Mouse (Mus musculus) MEL (cell line): Measurements from ENCODE around the gene Ndrg4. TPM values are rescaled to one million over a fixed set of nuclear protein-coding genes. Genes with fewer than 3 reads are reported as not detected.

Experiments
- DNase-seq: peaks from one replicate; pipeline ENCODE4 v3.0.0; 2011; ENCODE audit warnings: low read depth, low spot score
- H3K27ac ChIP-seq: 2 replicates; pipeline ENCODE4 v1.5.1; 2012; ENCODE audit warnings: low read depth, mild to moderate bottlenecking, control low read depth, low read length, moderate library complexity; ENCODE audit not compliant: control insufficient read depth
- H3K27me3 ChIP-seq, 2 experiments: fragments of 150-350 bp in 1 of 2; sonication (generic) in 1 of 2; 2 replicates each; pipeline ENCODE4 v1.6.1; 2012; ENCODE audit warnings: low read length in 2 of 2, mild to moderate bottlenecking in 2 of 2, improper control_type of control experiment in 1 of 2, moderate library complexity in 1 of 2; ENCODE audit not compliant: insufficient read depth in 2 of 2, control insufficient read depth in 1 of 2
- H3K36me3 ChIP-seq, 2 experiments: 2 replicates each; pipeline ENCODE4 v1.6.1; 2012 to 2014; ENCODE audit warnings: low read length in 2 of 2, improper control_type of control experiment in 1 of 2, inconsistent platforms in 1 of 2, mild to moderate bottlenecking in 1 of 2; ENCODE audit not compliant: insufficient read depth in 2 of 2, control insufficient read depth in 1 of 2
- H3K4me1 ChIP-seq, 2 experiments: fragments of 150-350 bp in 1 of 2; sonication (generic) in 1 of 2; 2 replicates each; pipeline ENCODE4 v1.6.1; 2012; ENCODE audit warnings: low read length in 2 of 2, improper control_type of control experiment in 1 of 2, mild to moderate bottlenecking in 1 of 2; ENCODE audit not compliant: insufficient read depth in 2 of 2, control insufficient read depth in 1 of 2
- H3K4me3 ChIP-seq, 2 experiments: fragments of 150-350 bp in 1 of 2; sonication (generic) in 1 of 2; 2 replicates each; pipeline ENCODE4 v1.5.1; 2012; ENCODE audit warnings: low read depth in 2 of 2, low read length in 2 of 2, mild to moderate bottlenecking in 2 of 2, moderate library complexity in 2 of 2, control low read depth in 1 of 2, improper control_type of control experiment in 1 of 2; ENCODE audit not compliant: control insufficient read depth in 1 of 2, insufficient read depth in 1 of 2
- H3K79me2 ChIP-seq: 2 replicates; pipeline ENCODE4 v1.6.1; 2012; ENCODE audit warnings: mild to moderate bottlenecking, low read length, moderate library complexity; ENCODE audit not compliant: control insufficient read depth, poor library complexity, insufficient read depth
- H3K9ac ChIP-seq: 2 replicates; pipeline ENCODE4 v1.6.1; 2012; ENCODE audit warnings: low read depth, mild to moderate bottlenecking, control low read depth, low read length, moderate library complexity; ENCODE audit not compliant: control insufficient read depth, poor library complexity, severe bottlenecking
- H3K9me3 ChIP-seq: fragments of 150-350 bp; sonication (generic); replicated peaks from 2 replicates; pipeline ENCODE4 v1.6.1; 2012; ENCODE audit warnings: mild to moderate bottlenecking, low read length, improper control_type of control experiment, moderate library complexity; ENCODE audit not compliant: insufficient read depth
- BHLHE40 ChIP-seq: IDR thresholded peaks from 2 replicates; pipeline ENCODE4 v1.6.1; 2012; ENCODE audit warnings: low read depth, mild to moderate bottlenecking, inconsistent platforms, low read length, improper control_type of control experiment, borderline replicate concordance
- CHD2 ChIP-seq: IDR thresholded peaks from 2 replicates; pipeline ENCODE4 v1.6.1; 2011; ENCODE audit warnings: low read length, improper control_type of control experiment
- E2F4 ChIP-seq: IDR thresholded peaks from 2 replicates; pipeline ENCODE4 v1.6.1; 2011; ENCODE audit warnings: low read depth, low read length, improper control_type of control experiment, borderline replicate concordance
- ELF1 ChIP-seq: IDR thresholded peaks from 2 replicates; pipeline ENCODE4 v1.6.1; 2014; ENCODE audit warnings: low read depth, mild to moderate bottlenecking, inconsistent platforms, low read length, improper control_type of control experiment, moderate library complexity
- EP300 ChIP-seq, 2 experiments: IDR thresholded peaks; 2 replicates each; pipeline ENCODE4 v1.6.1; 2011; ENCODE audit warnings: improper control_type of control experiment in 2 of 2, low read length in 2 of 2, low read depth in 1 of 2, mild to moderate bottlenecking in 1 of 2
- ETS1 ChIP-seq: IDR thresholded peaks from 2 replicates; pipeline ENCODE4 v1.6.1; 2012; ENCODE audit warnings: low read depth, mild to moderate bottlenecking, inconsistent platforms, low read length, improper control_type of control experiment, moderate library complexity
- GABPA ChIP-seq: IDR thresholded peaks from 2 replicates; pipeline ENCODE4 v1.6.1; 2012; ENCODE audit warnings: low read depth, mild to moderate bottlenecking, inconsistent platforms, low read length, improper control_type of control experiment, moderate library complexity
- GATA1 ChIP-seq: IDR thresholded peaks from 2 replicates; pipeline ENCODE4 v1.6.1; 2011; ENCODE audit warnings: low read depth, low read length, improper control_type of control experiment
- HCFC1 ChIP-seq: IDR thresholded peaks from 2 replicates; pipeline ENCODE4 v1.6.1; 2012; ENCODE audit warnings: low read depth, mild to moderate bottlenecking, inconsistent platforms, low read length, improper control_type of control experiment, moderate library complexity
- KAT2A ChIP-seq: conservative IDR thresholded peaks from 2 replicates; pipeline ENCODE4 v1.6.1; 2012; ENCODE audit warnings: low read depth, low read length, improper control_type of control experiment, inconsistent platforms
- MAX ChIP-seq: IDR thresholded peaks from 2 replicates; pipeline ENCODE4 v1.6.1; 2011; ENCODE audit warnings: low read length, improper control_type of control experiment
- MXI1 ChIP-seq: IDR thresholded peaks from 2 replicates; pipeline ENCODE4 v1.6.1; 2011; ENCODE audit warnings: mild to moderate bottlenecking, low read depth, low read length, improper control_type of control experiment
- MYB ChIP-seq: IDR thresholded peaks from 2 replicates; pipeline ENCODE4 v1.6.1; 2011; ENCODE audit warnings: mild to moderate bottlenecking, low read depth, low read length, improper control_type of control experiment
- MYC ChIP-seq: IDR thresholded peaks from 2 replicates; pipeline ENCODE4 v1.6.1; 2011; ENCODE audit warnings: low read depth, mild to moderate bottlenecking, low read length, improper control_type of control experiment, moderate library complexity
- NELFE ChIP-seq: IDR thresholded peaks from 2 replicates; pipeline ENCODE4 v1.6.1; 2011; ENCODE audit warnings: low read depth, low read length, improper control_type of control experiment
- NRF1 ChIP-seq: IDR thresholded peaks from 2 replicates; pipeline ENCODE4 v1.6.1; 2014; ENCODE audit warnings: low read depth, mild to moderate bottlenecking, inconsistent platforms, low read length, improper control_type of control experiment, moderate library complexity; ENCODE audit not compliant: poor library complexity, insufficient read depth, severe bottlenecking
- POLR2A ChIP-seq, 2 experiments: IDR thresholded peaks; 2 replicates each; pipeline ENCODE4 v1.6.1; 2011 to 2012; ENCODE audit warnings: low read length in 2 of 2, mild to moderate bottlenecking in 2 of 2, control low read depth in 1 of 2, improper control_type of control experiment in 1 of 2, low read depth in 1 of 2, moderate library complexity in 1 of 2; ENCODE audit not compliant: control insufficient read depth in 1 of 2, insufficient read depth in 1 of 2, poor library complexity in 1 of 2
- POLR2AphosphoS2 ChIP-seq: IDR thresholded peaks from 2 replicates; pipeline ENCODE4 v1.6.1; 2011; ENCODE audit warnings: low read length, improper control_type of control experiment
- RCOR1 ChIP-seq: IDR thresholded peaks from 2 replicates; pipeline ENCODE4 v1.6.1; 2012; ENCODE audit warnings: low read depth, mild to moderate bottlenecking, inconsistent platforms, low read length, improper control_type of control experiment
- SIN3A ChIP-seq: IDR thresholded peaks from 2 replicates; pipeline ENCODE4 v1.6.1; 2012; ENCODE audit warnings: low read length, improper control_type of control experiment, inconsistent platforms
- SMC3 ChIP-seq: IDR thresholded peaks from 2 replicates; pipeline ENCODE4 v1.6.1; 2011; ENCODE audit warnings: low read depth, low read length, improper control_type of control experiment
- TBP ChIP-seq: IDR thresholded peaks from 2 replicates; pipeline ENCODE4 v1.8.0; 2011; ENCODE audit warnings: low read depth, low read length, improper control_type of control experiment
- TCF12 ChIP-seq: IDR thresholded peaks from 2 replicates; pipeline ENCODE4 v1.6.1; 2014; ENCODE audit warnings: low read depth, mild to moderate bottlenecking, inconsistent platforms, low read length, improper control_type of control experiment, moderate library complexity
- UBTF ChIP-seq: IDR thresholded peaks from 2 replicates; pipeline ENCODE4 v1.6.1; 2012; ENCODE audit warnings: low read depth, mild to moderate bottlenecking, inconsistent platforms, low read length, improper control_type of control experiment, moderate library complexity, borderline replicate concordance; ENCODE audit not compliant: insufficient read depth
- ZC3H11A ChIP-seq: IDR thresholded peaks from 2 replicates; pipeline ENCODE4 v1.6.1; 2012; ENCODE audit warnings: low read depth, mild to moderate bottlenecking, inconsistent platforms, low read length, improper control_type of control experiment
- ZKSCAN1 ChIP-seq: IDR thresholded peaks from 2 replicates; pipeline ENCODE4 v1.6.1; 2012; ENCODE audit warnings: low read depth, mild to moderate bottlenecking, inconsistent platforms, low read length, improper control_type of control experiment, moderate library complexity
- ZMIZ1 ChIP-seq: IDR thresholded peaks from 2 replicates; pipeline ENCODE4 v1.6.1; 2012; ENCODE audit warnings: low read depth, mild to moderate bottlenecking, inconsistent platforms, low read length, improper control_type of control experiment, moderate library complexity
- ZNF384 ChIP-seq: IDR thresholded peaks from 2 replicates; pipeline ENCODE4 v1.6.1; 2012; ENCODE audit warnings: low read depth, mild to moderate bottlenecking, inconsistent platforms, low read length, improper control_type of control experiment
- polyA plus RNA-seq, 2 experiments: library from polyadenylated mRNA; stranded (reverse) in 1 of 2; unstranded in 1 of 2; fragments of >175 nt in 1 of 2; fragments of >200 nt in 1 of 2; gene quantifications; 2 replicates each; pipeline versions ENCODE4 v1.2.1 to v1.2.4; 2012; ENCODE audit warnings: low replicate concordance in 2 of 2, low read depth in 1 of 2; ENCODE audit not compliant: insufficient read length in 2 of 2, insufficient read depth in 1 of 2, missing spikeins in 1 of 2
- total RNA-seq: library from RNA; depleted of rRNA; stranded (reverse); fragments of 300-350 nt; gene quantifications from 2 replicates; pipeline ENCODE4 v1.2.3, GENCODE M21; 2012

Gene Ndrg4
- total and polyA plus RNA-seq, 3 experiments: 0.15 to 0.28 TPM; not detected in 1

- TF ChIP-seq MYB (0 out of 2 replicates have a peak, but pooled peaks have one; percentile 35), NELFE (0 out of 2 replicates have a peak, but pooled peaks have one; percentile 23), POLR2A (IDR thresholded peaks at IDR 0.05; ENCODE audit: control insufficient read depth in 1 of 2, insufficient read depth in 1 of 2, low read depth in 1 of 2, low read length in 2 of 2, poor library complexity in 1 of 2) (no peak), BHLHE40 (no peak), SMC3 (peak; percentile 6; the same call in 1 of the 2 replicates), CHD2 (no peak), ZNF384 (peak; percentile 72), TBP (no peak), ZKSCAN1 (0 out of 2 replicates have a peak, but pooled peaks have one; percentile 18), ZMIZ1 (0 out of 2 replicates have a peak, but pooled peaks have one; percentile 32), UBTF (no peak), RCOR1 (peak; percentile 39), GATA1 (peak; percentile 45; the same call in 1 of the 2 replicates), E2F4 (no peak), MAX (peak; percentile 12; the same call in 1 of the 2 replicates)
Measured at GRCm38 (mm10) chr8:95714837-95715413, 38.1 kb downstream of the Ndrg4 start (continued).

- peak within 1 kb of the TSS; percentile 79 for H3K27ac ChIP-seq
- TF ChIP-seq SMC3 (no peak), HCFC1 (peak; percentile 80), POLR2A (IDR thresholded peaks at IDR 0.05; ENCODE audit: control insufficient read depth in 1 of 2, insufficient read depth in 1 of 2, low read depth in 1 of 2, low read length in 2 of 2, poor library complexity in 1 of 2) (peak; percentile 94 to 100), EP300 (IDR thresholded peaks at IDR 0.05; ENCODE audit: low read depth in 1 of 2, low read length in 2 of 2) (no peak), ZMIZ1 (peak; percentile 96), MXI1 (peak; percentile 94), POLR2AphosphoS2 (peak; percentile 84), MAX (peak; percentile 62), GABPA (no peak), SIN3A (peak; percentile 64; the same call in 1 of the 2 replicates), MYC (peak; percentile 66; the same call in 1 of the 2 replicates), ZC3H11A (no peak), TBP (peak; percentile 69), TCF12 (peak; percentile 76), NELFE (peak; percentile 94), NRF1 (peak; percentile 98), KAT2A (no peak; the same call in 1 of the 2 replicates), ETS1 (no peak; the same call in none of the 2 replicates), ELF1 (peak; percentile 82)
- peak within 1 kb of the TSS; percentile 88 for H3K9ac ChIP-seq
- H3K79me2 ChIP-seq: peaks cover 18% of the 10 kb centered on the region
- peaks cover 2 to 15% of the 10 kb centered on the region in 2 experiments; a peak in 3 of 4 replicates for H3K36me3 ChIP-seq
- no peaks in the 10 kb centered on the region for H3K9me3 ChIP-seq
- H3K4me3 ChIP-seq: peak within 1 kb of the TSS; percentile 77 to 80
- peak; percentile 95 for DNase-seq
- no peaks in the 10 kb centered on the region for H3K27me3 ChIP-seq
- H3K4me1 ChIP-seq: peaks cover 6 to 14% of the 10 kb centered on the region in 2 experiments
Measured at GRCm38 (mm10) chr8:95715676-95716531, 39.1 kb downstream of the Ndrg4 start, which contains the start of gene Setd6. Gene Setd6 (plus strand): TSS chr8:95715881.
